Mouse (Mus musculus): ENCODE measurements around the gene Sp7. TPM values are rescaled to one million over a fixed set of nuclear protein-coding genes. Genes with fewer than 3 reads are reported as not detected.
"Not testable (repeated sequence)": the region's sequence is repeated elsewhere in the genome, so short reads cannot be mapped to it uniquely, and the experiment has no call there.

Sp7 gene
- polyA plus RNA-seq, 1 experiment: 0.10 TPM

DNA sequence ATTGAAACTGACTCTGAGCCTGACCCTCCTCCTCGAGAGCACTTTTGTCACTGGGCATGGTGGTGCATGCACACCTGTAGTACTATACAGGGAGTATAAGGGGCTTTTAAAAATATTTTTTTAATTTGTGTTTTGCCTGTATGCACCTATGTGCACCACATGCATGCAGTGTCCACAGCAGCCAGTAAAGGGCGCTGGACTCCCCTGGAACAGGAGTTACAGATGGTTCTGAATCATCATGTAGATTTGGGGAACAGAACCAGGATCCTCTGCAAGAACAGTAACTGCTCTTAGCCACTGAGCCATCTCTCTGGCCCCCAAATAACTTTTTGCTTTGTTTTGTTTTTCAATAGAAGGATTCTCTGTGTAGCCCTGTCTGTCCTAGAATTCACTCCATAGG is 14.8 kb downstream of the Sp7 start:
- peaks cover 46% of the 10 kb centered on the region for H3K4me1 ChIP-seq
- no peak for TF ChIP-seq FLI1 (IDR thresholded peaks at IDR 0.05; ENCODE audit: low read length)
- no peak for TF ChIP-seq GATA1 (IDR thresholded peaks at IDR 0.05; ENCODE audit: borderline replicate concordance, low read length)
- H3K4me3 ChIP-seq (replicated peaks): no peak overlapping the region
- peaks cover 13% of the 10 kb centered on the region for H3K36me3 ChIP-seq (replicated peaks; ENCODE audit: low read length)
- H3K27me3 ChIP-seq (replicated peaks): peaks cover 28% of the 10 kb centered on the region
- H3K9me3 ChIP-seq: no peaks in the 10 kb centered on the region

GRCm38 (mm10) chr15:102350942-102351291 is 16.1 kb downstream of the Sp7 start:
- H3K4me1 ChIP-seq: peaks cover 53% of the 10 kb centered on the region
- peaks cover 25% of the 10 kb centered on the region for H3K36me3 ChIP-seq (replicated peaks; ENCODE audit: low read length)
- peak overlapping the region; percentile 96 for H3K4me3 ChIP-seq (replicated peaks)
- peaks cover 15% of the 10 kb centered on the region for H3K27me3 ChIP-seq (replicated peaks)
- TF ChIP-seq FLI1 (IDR thresholded peaks at IDR 0.05; ENCODE audit: low read length): no peak
- TF ChIP-seq GATA1 (IDR thresholded peaks at IDR 0.05; ENCODE audit: borderline replicate concordance, low read length): no peak
- H3K9me3 ChIP-seq: no peaks in the 10 kb centered on the region

- TF ChIP-seq FLI1 (IDR thresholded peaks at IDR 0.05; ENCODE audit: low read length): peak; percentile 90; the same call in 1 of the 2 replicates
- no peak for TF ChIP-seq GATA1 (IDR thresholded peaks at IDR 0.05; ENCODE audit: borderline replicate concordance, low read length)
- Histone ChIP-seq H3K4me3 (replicated peaks) (peak within 1 kb of the TSS; percentile 96), H3K36me3 (replicated peaks; ENCODE audit: low read length) (peaks cover 31% of the 10 kb centered on the region), H3K27me3 (replicated peaks) (peaks cover 9% of the 10 kb centered on the region), H3K4me1 (peaks cover 53% of the 10 kb centered on the region), H3K9me3 (no peaks in the 10 kb centered on the region)
These were observed 16.6 kb downstream of the Sp7 start, which contains the start of gene Aaas for GRCm38 (mm10) chr15:102350138-102350941. Gene Aaas (minus strand): TSS chr15:102350771.

DNA sequence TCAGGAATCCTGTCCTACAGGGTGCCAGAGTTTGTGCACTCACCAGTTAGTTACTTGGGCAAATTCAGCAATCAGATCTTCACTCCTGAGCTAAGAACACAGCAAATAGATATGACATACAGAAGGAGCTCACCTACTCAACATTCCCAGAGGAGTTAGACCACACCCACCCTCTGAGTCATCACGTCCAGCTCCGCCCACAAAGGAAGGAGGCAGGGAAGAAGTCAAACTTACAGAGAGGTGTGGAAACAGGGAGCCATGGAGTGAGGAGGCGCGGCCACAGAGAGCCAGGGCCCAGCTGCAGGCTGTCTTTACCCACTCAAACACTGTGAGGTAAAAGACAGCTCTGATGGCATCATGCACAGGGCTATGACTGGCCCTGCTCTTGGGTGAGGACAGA is 20.5 kb downstream of the Sp7 start:
- Histone ChIP-seq H3K27me3 (replicated peaks) (no peaks in the 10 kb centered on the region), H3K4me3 (replicated peaks) (no peak overlapping the region), H3K9me3 (no peaks in the 10 kb centered on the region), H3K4me1 (peaks cover 55% of the 10 kb centered on the region), H3K36me3 (replicated peaks; ENCODE audit: low read length) (peaks cover 67% of the 10 kb centered on the region)
- TF ChIP-seq GATA1 (IDR thresholded peaks at IDR 0.05; ENCODE audit: borderline replicate concordance, low read length) (no peak), FLI1 (IDR thresholded peaks at IDR 0.05; ENCODE audit: low read length) (no peak)

DNA sequence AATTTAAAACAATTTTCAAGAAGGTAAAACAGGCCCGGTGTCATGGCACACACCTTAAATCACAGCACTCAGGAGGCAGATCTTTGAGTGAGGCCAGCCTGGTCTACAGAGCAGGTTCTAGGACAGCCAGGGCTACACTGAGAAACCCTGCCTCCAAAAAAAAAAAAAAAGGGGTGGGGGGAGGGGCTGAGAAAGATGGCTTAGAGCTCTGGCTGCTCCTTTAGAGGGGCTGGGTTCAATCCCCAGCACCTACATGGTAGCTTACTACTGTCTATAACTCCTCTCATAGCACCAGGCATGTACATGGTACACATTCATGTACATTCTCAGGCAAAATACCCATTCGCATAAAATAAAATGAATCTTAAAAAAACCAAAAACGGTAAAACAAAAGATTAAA is 22.5 kb downstream of the Sp7 start:
- Histone ChIP-seq H3K36me3 (replicated peaks; ENCODE audit: low read length) (peaks cover 81% of the 10 kb centered on the region), H3K27me3 (replicated peaks) (no peaks in the 10 kb centered on the region), H3K4me1 (peaks cover 47% of the 10 kb centered on the region), H3K9me3 (no peaks in the 10 kb centered on the region), H3K4me3 (replicated peaks) (no peak overlapping the region)
- TF ChIP-seq GATA1 (IDR thresholded peaks at IDR 0.05; ENCODE audit: borderline replicate concordance, low read length) (no peak), FLI1 (IDR thresholded peaks at IDR 0.05; ENCODE audit: low read length) (no peak)

DNA sequence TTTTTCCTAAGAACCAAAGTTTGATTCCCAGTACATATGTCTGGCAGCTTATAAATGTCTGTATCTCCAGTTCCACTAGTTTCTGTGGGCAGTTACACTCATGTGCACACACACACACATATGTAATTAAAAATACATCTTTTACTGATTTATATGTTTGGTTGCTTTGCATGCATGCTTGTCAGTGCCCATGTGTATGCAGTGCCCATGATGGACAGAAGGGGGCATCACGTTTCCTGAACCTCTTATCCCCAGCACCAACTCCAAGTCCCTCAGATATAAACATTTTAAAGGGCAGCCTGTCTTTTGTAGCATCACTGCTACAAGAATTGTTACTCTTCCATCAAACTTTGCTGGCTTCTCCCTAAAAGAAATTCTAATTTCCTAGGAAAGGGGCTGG is 25.4 kb downstream of the Sp7 start:
- H3K36me3 ChIP-seq (replicated peaks; ENCODE audit: low read length): peaks cover 92% of the 10 kb centered on the region
- TF ChIP-seq FLI1 (IDR thresholded peaks at IDR 0.05; ENCODE audit: low read length) (no peak), GATA1 (IDR thresholded peaks at IDR 0.05; ENCODE audit: borderline replicate concordance, low read length) (no peak)
- peaks cover 38% of the 10 kb centered on the region for H3K4me1 ChIP-seq
- H3K9me3 ChIP-seq: no peaks in the 10 kb centered on the region
- H3K27me3 ChIP-seq (replicated peaks): no peaks in the 10 kb centered on the region
- H3K4me3 ChIP-seq (replicated peaks): no peak overlapping the region

DNA sequence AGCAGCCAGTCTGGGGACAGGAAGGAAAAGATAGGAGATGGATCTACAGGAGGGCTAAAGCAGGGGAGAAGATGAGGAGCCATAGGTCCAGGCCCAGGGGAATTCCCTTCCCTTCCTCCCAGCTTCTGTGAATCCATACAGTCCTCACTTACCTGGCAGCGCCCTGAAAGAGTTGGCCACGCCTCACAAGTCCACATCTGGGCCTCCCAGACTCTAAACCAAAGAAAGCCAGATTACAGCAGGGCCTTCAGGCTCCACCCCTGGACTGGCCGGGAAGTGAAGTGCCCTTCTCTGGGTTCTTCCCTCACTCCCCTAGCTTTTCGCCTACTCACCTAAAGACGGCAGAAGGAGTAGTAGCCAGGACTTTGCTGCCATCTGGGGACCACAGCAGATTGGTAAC is 27.4 kb downstream of the Sp7 start:
- Histone ChIP-seq H3K36me3 (replicated peaks; ENCODE audit: low read length) (peaks cover 88% of the 10 kb centered on the region), H3K4me1 (peaks cover 25% of the 10 kb centered on the region), H3K27me3 (replicated peaks) (no peaks in the 10 kb centered on the region), H3K9me3 (no peaks in the 10 kb centered on the region), H3K4me3 (replicated peaks) (no peak overlapping the region)
- TF ChIP-seq GATA1 (IDR thresholded peaks at IDR 0.05; ENCODE audit: borderline replicate concordance, low read length): no peak
- no peak for TF ChIP-seq FLI1 (IDR thresholded peaks at IDR 0.05; ENCODE audit: low read length)

- TF ChIP-seq GATA1 (IDR thresholded peaks at IDR 0.05; ENCODE audit: borderline replicate concordance, low read length) (no peak), FLI1 (IDR thresholded peaks at IDR 0.05; ENCODE audit: low read length) (no peak)
- H3K4me1 ChIP-seq: peaks cover 23% of the 10 kb centered on the region
- no peak overlapping the region for H3K4me3 ChIP-seq (replicated peaks)
- no peaks in the 10 kb centered on the region for H3K9me3 ChIP-seq
- H3K27me3 ChIP-seq (replicated peaks): no peaks in the 10 kb centered on the region
- peaks cover 91% of the 10 kb centered on the region for H3K36me3 ChIP-seq (replicated peaks; ENCODE audit: low read length)
These were observed 30.0 kb downstream of the Sp7 start for GRCm38 (mm10) chr15:102336946-102337345.

DNA sequence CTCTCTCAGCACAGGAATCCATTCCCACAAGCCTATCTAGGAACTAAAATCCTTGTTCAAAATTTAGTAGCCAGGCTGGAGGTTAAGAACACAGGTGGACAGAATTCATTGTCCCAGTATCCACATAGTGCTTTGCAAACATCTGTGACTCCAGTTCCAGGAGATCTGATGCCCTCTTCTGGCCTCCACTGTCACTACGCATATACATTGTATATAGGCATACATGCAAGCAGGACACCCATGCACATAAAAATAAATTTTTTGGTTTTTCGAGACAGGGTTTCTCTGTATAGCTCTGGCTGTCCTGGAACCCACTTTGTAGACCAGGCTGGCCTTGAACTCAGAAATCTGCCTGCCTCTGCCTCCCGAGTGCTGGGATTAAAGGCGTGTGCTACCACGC is 31.1 kb downstream of the Sp7 start:
- H3K4me1 ChIP-seq: peaks cover 29% of the 10 kb centered on the region

GRCm38 (mm10) chr15:102335254-102335653 is 31.7 kb downstream of the Sp7 start:
- TF ChIP-seq FLI1 (IDR thresholded peaks at IDR 0.05; ENCODE audit: low read length): no peak
- TF ChIP-seq GATA1 (IDR thresholded peaks at IDR 0.05; ENCODE audit: borderline replicate concordance, low read length): no peak
- Histone ChIP-seq H3K36me3 (replicated peaks; ENCODE audit: low read length) (peaks cover 92% of the 10 kb centered on the region), H3K4me3 (replicated peaks) (no peak overlapping the region), H3K9me3 (no peaks in the 10 kb centered on the region), H3K27me3 (replicated peaks) (no peaks in the 10 kb centered on the region), H3K4me1 (peaks cover 31% of the 10 kb centered on the region)

More for the DNA sequence above, 31.1 kb downstream of the Sp7 start:
- not testable (repeated sequence) for H3K27me3 ChIP-seq (replicated peaks); H3K9me3 ChIP-seq; H3K4me3 ChIP-seq (replicated peaks)
- peaks cover 90% of the 10 kb centered on the region for H3K36me3 ChIP-seq (replicated peaks; ENCODE audit: low read length)
